Mouse (Mus musculus): ENCODE data around the gene Cetn4.

GRCm38 (mm10) chr3:37299470-37299869, 13.0 kb downstream of the Cetn4 start:
- TF ChIP-seq CTCF (IDR thresholded peaks at IDR 0.05) (no peak), POLR2A (IDR thresholded peaks at IDR 0.05; ENCODE audit: insufficient read depth, low read depth, low read length) (no peak), EP300 (IDR thresholded peaks at IDR 0.05; ENCODE audit: insufficient read depth, low read depth, low read length) (no peak)

Measured in heart, adult 2 months (tissue).